Mouse (Mus musculus): Measurements from ENCODE around the gene Ghdc. TPM values are rescaled to one million over a fixed set of nuclear protein-coding genes. Genes with fewer than 3 reads are reported as not detected.

The Ghdc gene
- 10 to 100 TPM; 17.8 to 21.4 TPM for total RNA-seq (2021)
- long read RNA-seq, experiment 1, transcript Ghdc-201 (9 exons, 2,462 nt) = major isoform, 9 of 15 reads
- long read RNA-seq, experiment 1, partial matches to known transcripts = 2 of 15 reads
- long read RNA-seq, experiment 1, other reads (novel, unspliced or antisense) = 4 of 15 reads
- long read RNA-seq, experiment 2, transcript Ghdc-201 (9 exons, 2,462 nt) = major isoform, 39 of 61 reads
- long read RNA-seq, experiment 2, partial matches to known transcripts = 14 of 61 reads
- long read RNA-seq, experiment 2, other reads (novel, unspliced or antisense) = 8 of 61 reads

- DNase-seq (ENCODE audit: low spot score in 2 of 2) = peak; percentile 75 to 80
Measured at GRCm38 (mm10) chr11:100770646-100771408, at the start of gene Ghdc. Gene Ghdc, minus strand, starts transcription at chr11:100770957.

DNA sequence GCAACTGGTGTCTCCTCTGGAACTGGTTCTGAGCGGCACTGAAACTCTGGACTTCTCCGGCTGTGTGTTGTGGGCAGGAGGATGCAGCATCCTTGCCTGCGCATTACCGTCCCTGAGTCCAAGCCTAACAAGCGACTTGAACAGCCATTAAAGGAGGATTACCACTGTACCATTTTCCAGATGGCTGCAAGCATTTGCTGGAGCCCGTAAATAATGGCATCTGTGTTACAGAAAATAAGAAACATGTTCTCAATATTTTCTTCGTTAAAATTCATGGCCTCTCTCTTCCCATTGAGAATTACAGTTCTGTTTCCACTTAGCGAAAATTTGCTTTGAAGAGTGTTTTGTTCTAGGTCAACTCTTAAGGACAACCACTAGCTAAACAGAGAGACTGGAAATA lies 49.3 kb upstream of the Ghdc start:
- no peak for DNase-seq (ENCODE audit: low spot score in 2 of 2)

DNA sequence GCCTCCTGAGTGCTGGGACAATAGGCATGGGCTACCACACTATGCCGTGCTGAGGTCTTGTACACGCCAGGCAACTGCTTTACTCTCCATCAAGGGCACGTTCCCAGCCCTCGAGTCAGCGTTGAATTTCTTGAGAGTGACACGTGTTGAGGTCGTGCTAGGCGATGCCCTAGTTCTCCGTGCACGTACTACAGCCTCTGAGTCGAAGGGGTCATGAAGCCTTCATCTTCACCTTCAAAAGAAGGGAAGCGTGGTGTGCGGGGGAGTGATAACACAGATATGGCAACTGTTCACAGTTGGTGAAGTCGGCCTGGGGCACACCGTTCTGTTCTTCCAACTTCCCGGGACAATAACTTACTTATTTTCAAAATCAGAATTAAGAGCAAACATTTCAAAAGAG lies 48.9 kb upstream of the Ghdc start:
- no peak for DNase-seq (ENCODE audit: low spot score in 2 of 2)

DNA sequence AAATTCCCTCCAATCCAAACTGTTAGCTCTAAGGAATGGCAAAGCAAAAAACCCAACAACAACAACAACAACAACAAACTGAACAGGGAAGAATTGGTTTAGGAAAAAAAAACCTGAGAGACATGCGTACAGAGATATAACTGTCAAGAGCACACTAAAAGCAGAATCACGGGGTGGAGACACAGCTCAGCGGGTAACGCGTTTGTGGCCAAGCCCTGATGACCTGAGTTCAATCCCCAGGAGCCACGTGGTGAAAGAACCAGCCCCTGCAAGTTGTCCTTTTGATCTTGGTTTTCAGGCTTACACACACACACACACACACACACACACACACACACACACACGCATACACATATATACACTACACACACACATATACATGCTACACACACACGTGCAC lies 48.3 kb upstream of the Ghdc start:
- no peak for DNase-seq (ENCODE audit: low spot score in 2 of 2)

DNA sequence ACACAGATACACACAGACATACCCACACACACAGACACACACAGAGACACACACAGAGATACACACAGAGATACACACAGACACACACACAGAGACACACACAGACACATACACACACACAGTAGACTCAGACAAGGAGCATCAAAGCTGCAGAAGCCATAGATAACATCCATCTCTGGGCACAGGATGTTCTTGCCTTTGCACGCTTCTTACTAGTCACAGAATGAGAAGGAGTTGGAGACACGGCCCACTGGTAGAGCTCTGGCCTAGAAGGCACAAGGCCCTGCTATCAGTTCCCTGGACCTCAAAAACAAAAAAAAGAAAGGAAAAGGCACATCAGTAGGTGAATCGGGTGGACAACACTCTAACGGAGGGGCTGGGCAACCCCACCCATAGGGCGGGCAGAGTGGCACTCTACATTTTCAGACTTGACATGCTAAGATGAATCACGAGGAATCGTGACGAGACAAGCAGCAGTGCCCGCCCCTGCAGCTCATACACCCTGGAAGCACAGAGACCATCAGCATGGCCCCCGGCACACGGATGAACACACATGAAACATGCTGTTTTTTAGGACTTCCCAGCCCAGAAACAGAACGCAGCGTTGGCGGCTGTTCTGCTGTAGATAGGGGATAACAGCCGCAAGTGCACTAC lies 47.7 kb upstream of the Ghdc start:
- DNase-seq (ENCODE audit: low spot score in 2 of 2) = no peak

DNA sequence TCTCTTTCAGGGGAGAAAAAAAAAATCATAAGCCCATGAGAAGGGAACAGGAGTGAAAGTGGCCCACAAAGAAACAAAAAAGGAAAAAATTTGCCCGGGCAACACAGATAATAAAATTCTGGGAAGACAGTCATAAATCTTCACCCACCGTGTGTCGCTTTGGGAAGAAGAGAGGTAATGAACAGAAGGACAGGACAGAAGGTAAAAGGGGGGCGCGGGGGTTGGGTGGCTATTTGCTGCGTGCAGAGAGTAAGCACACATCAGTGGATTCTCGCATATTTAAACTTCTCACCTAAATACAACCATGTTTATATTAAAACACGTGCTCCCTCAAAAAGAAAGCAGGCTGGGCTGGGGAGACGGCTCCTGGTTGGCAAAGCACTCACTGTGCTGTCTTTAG lies 46.6 kb upstream of the Ghdc start:
- DNase-seq (ENCODE audit: low spot score in 2 of 2) = no peak

DNA sequence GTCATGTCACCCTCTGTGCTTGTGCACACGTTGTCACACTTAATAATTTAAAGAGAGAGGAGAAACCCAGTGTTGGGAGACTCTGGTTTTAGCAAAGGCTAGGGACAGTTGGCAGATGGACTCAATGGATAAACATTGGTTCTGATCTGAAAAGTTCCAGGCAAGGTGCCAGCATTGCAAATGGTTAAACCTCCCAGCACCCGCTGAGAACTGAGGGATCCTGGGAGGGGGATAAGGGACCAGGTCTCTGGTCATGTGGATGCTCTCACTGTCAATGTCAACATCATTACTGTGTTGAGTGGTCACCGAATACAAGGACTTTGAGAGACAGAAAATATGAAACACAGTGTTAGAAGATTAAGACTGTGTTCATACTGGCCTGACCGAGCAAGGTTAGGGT lies 46.0 kb upstream of the Ghdc start:
- peak in 1 of 2 experiments; percentile 36 for DNase-seq (ENCODE audit: low spot score in 2 of 2)

GRCm38 (mm10) chr11:100816342-100816741 lies 45.6 kb upstream of the Ghdc start:
- DNase-seq (ENCODE audit: low spot score in 2 of 2) = no peak

- peak; percentile 46 to 57 for DNase-seq (ENCODE audit: low spot score in 2 of 2)
Measured at GRCm38 (mm10) chr11:100814498-100814897, 43.7 kb upstream of the Ghdc start.

- DNase-seq (ENCODE audit: low spot score in 2 of 2) = no peak
Measured at GRCm38 (mm10) chr11:100811132-100811531, 40.4 kb upstream of the Ghdc start.

- DNase-seq (ENCODE audit: low spot score in 2 of 2) = no peak
Measured at GRCm38 (mm10) chr11:100810516-100810915, 39.8 kb upstream of the Ghdc start.

DNA sequence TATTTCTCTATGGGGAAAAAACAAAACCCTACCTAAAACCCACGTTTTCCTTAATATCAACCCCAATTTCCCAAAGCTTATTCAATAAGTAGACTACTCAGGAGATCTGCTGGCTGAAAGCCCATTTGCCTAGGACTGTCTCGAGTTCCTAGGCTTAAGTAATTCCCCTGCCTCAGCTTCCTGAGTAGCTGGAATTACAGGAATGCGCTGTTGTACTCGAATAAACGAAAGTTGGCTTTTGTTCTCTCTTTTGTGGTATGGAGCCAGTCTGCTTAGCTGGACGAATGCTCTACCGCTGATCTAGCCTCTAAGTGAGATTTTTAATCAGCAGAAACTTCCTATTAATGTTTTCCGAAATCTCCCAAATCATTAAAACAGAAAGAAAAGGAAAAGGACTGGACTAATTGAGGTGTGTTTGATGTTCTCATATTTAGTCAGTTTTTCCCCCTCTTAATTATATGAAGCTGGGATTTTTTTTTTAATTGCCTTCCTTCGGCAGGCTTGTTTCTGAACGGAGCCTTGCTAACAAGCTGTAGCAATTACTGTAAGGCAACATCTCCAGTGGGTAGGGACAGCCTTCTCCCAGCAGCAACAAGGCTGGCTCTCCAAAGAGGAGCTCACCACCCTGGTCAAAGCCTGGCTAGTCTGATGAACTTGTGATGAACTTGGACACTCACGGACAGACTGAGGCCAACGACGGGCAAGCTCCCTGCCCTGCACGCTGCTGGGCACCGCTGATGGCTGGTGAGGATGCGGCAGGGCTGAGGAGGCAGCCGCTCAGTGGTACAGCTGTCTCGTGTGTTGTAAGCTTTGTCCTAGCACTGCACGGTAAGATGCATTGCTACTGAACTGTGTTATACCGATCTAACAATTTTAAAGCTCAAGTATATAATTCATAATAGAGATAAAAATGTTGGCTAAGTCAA lies 35.9 kb upstream of the Ghdc start:
- DNase-seq (ENCODE audit: low spot score in 2 of 2) = no peak

- DNase-seq (ENCODE audit: low spot score in 2 of 2) = no peak
Measured at GRCm38 (mm10) chr11:100805535-100805934, 34.8 kb upstream of the Ghdc start.

DNA sequence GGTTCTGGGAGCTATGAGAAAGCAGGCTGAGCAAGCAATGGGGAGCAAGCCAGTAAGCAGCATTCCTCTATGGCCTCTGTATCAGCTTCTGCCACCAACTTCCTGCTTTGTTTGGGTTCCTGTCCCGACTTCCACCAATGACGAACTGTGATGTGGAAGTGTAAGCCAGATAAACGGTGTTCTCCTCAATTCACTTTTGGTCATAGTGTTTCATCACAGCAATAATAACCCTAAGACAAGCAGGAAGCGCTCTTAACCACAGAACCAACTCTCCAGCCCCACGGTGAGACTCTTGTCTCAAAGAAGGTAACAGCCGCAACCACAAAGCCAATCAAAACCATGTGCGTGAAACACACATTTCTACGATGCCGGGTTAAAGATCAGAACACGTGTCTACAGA lies 33.7 kb upstream of the Ghdc start:
- DNase-seq (ENCODE audit: low spot score in 2 of 2) = no peak

GRCm38 (mm10) chr11:100799426-100799825 lies 28.7 kb upstream of the Ghdc start:
- no peak for DNase-seq (ENCODE audit: low spot score in 2 of 2)

- no peak for DNase-seq (ENCODE audit: low spot score in 2 of 2)
Measured at GRCm38 (mm10) chr11:100796585-100796984, 25.8 kb upstream of the Ghdc start.

DNA sequence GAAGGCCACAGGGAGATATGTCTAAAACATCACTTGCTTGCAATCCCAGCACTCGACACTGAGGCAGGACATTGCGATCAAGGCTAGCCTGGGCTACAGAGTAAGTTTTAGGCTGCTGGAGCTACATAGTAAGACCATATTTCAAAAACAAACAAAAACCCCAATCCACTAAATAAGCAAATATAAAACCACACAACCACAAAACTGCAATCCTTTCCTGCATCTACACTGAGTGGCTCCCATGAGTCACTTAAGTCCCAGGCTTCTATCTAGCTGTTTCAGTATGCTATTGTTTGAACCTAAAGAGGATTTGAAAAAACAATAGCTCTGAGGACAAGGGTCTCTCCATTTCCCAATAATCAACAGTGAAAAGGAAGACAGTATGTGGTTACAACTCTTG lies 24.6 kb upstream of the Ghdc start:
- no peak for DNase-seq (ENCODE audit: low spot score in 2 of 2)

GRCm38 (mm10) chr11:100791457-100792049 lies 20.8 kb upstream of the Ghdc start:
- peak in 1 of 2 experiments; percentile 44 for DNase-seq (ENCODE audit: low spot score in 2 of 2)

GRCm38 (mm10) chr11:100790644-100791043 lies 19.9 kb upstream of the Ghdc start:
- DNase-seq (ENCODE audit: low spot score in 2 of 2) = peak in 1 of 2 experiments; percentile 39

- no peak for DNase-seq (ENCODE audit: low spot score in 2 of 2)
Measured at GRCm38 (mm10) chr11:100789702-100790101, 18.9 kb upstream of the Ghdc start.

GRCm38 (mm10) chr11:100785774-100786173 lies 15.0 kb upstream of the Ghdc start:
- DNase-seq (ENCODE audit: low spot score in 2 of 2) = no peak

All from adrenal gland, adult 18-20 months (tissue).